Mouse (Mus musculus) ES-E14 (cell line): ENCODE results near the gene Csrnp3. TPM values are rescaled to one million over a fixed set of nuclear protein-coding genes. Genes with fewer than 3 reads are reported as not detected.

ENCODE experiments used
- DNase-seq: peaks from one replicate; pipeline ENCODE4 v3.0.0-alpha.2; 2013; ENCODE audit warnings: low read depth, low spot score
- H3K27ac ChIP-seq: 2 replicates; pipeline ENCODE4 v1.5.1; 2012; ENCODE audit warnings: low read depth, mild to moderate bottlenecking, low read length, moderate library complexity, mixed read lengths; ENCODE audit not compliant: poor library complexity, insufficient read depth, severe bottlenecking
- H3K36me3 ChIP-seq: 2 replicates; pipeline ENCODE4 v1.6.1; 2012; ENCODE audit warnings: mild to moderate bottlenecking, low read length, moderate library complexity, mixed read lengths; ENCODE audit not compliant: control insufficient read depth, poor library complexity, insufficient read depth, severe bottlenecking
- H3K4me1 ChIP-seq, 2 experiments: fragments of 150-350 bp in 1 of 2; sonication (generic) in 1 of 2; 2 replicates each; pipeline ENCODE4 v1.6.1; 2012; ENCODE audit warnings: low read length in 2 of 2, mild to moderate bottlenecking in 1 of 2, mixed read lengths in 1 of 2; ENCODE audit not compliant: control insufficient read depth in 2 of 2, insufficient read depth in 2 of 2, poor library complexity in 1 of 2
- H3K4me3 ChIP-seq, 2 experiments: fragments of 150-350 bp in 1 of 2; sonication (generic) in 1 of 2; 2 replicates each; pipeline ENCODE4 v1.5.1; 2012; ENCODE audit warnings: low read length in 2 of 2, low read depth in 1 of 2, mild to moderate bottlenecking in 1 of 2, mixed read lengths in 1 of 2; ENCODE audit not compliant: insufficient read depth in 1 of 2, poor library complexity in 1 of 2, severe bottlenecking in 1 of 2
- H3K9ac ChIP-seq: 2 replicates; pipeline ENCODE4 v1.6.1; 2012; ENCODE audit warnings: low read depth, mild to moderate bottlenecking, low read length, mixed read lengths; ENCODE audit not compliant: poor library complexity, insufficient read depth, severe bottlenecking
- H3K9me3 ChIP-seq: fragments of 150-350 bp; sonication (generic); 2 replicates; pipeline ENCODE4 v1.6.1; 2012; ENCODE audit warnings: low read depth, mild to moderate bottlenecking, low read length; ENCODE audit not compliant: control insufficient read depth, insufficient read depth
- CHD2 ChIP-seq: IDR thresholded peaks from 2 replicates; pipeline ENCODE4 v1.6.1; 2014; ENCODE audit warnings: mild to moderate bottlenecking, low read depth, low read length, inconsistent platforms
- HCFC1 ChIP-seq: IDR thresholded peaks from 2 replicates; pipeline ENCODE4 v1.6.1; 2012; ENCODE audit warnings: low read length, inconsistent platforms, borderline replicate concordance; ENCODE audit not compliant: insufficient read depth
- MAFK ChIP-seq: IDR thresholded peaks from 2 replicates; pipeline ENCODE4 v1.6.1; 2014; ENCODE audit warnings: mild to moderate bottlenecking, low read depth, low read length, inconsistent platforms; ENCODE audit not compliant: insufficient read depth
- ZC3H11A ChIP-seq: IDR thresholded peaks from 2 replicates; pipeline ENCODE4 v1.6.1; 2012; ENCODE audit warnings: low read depth, mild to moderate bottlenecking, inconsistent platforms, low read length, borderline replicate concordance
- ZNF384 ChIP-seq: IDR thresholded peaks from 2 replicates; pipeline ENCODE4 v1.6.1; 2012; ENCODE audit warnings: low read depth, low read length, inconsistent platforms
- in situ Hi-C, 2 experiments: fragments of 600-800 bp; cut with MboI; formaldehyde crosslinking; loops; one replicate each; pipeline ENCODE4 v1.15.1; 2025; ENCODE audit warnings: low sequenced_read_pairs in 2 of 2, inconsistent platforms in 1 of 2; ENCODE audit not compliant: unreplicated experiment in 2 of 2
- total RNA-seq: library from RNA; depleted of rRNA; stranded (reverse); fragments of 300-350 nt; gene quantifications from 2 replicates; pipeline ENCODE4 v1.2.3, GENCODE M21; 2012

Csrnp3 gene
- total RNA-seq, 1 experiment: 4.3 TPM

- in situ Hi-C loops: no loop called here
- TF ChIP-seq CHD2: no peak
- no peak for TF ChIP-seq ZNF384
- TF ChIP-seq MAFK: no peak
- no peak for TF ChIP-seq ZC3H11A
- TF ChIP-seq HCFC1: no peak
- Histone ChIP-seq H3K4me1 (no peaks in the 10 kb centered on the region), H3K27ac (no peak overlapping the region), H3K9me3 (no peaks in the 10 kb centered on the region), H3K4me3 (no peak overlapping the region), H3K36me3 (no peaks in the 10 kb centered on the region), H3K9ac (no peak overlapping the region)
- DNase-seq: no peak
Observed at GRCm38 (mm10) chr2:65994886-65995468, 149.4 kb downstream of the Csrnp3 start.

GRCm38 (mm10) chr2:65998747-65999146, 153.2 kb downstream of the Csrnp3 start:
- DNase-seq: no peak
- no peak overlapping the region for H3K9ac ChIP-seq
- no peak overlapping the region for H3K27ac ChIP-seq
- H3K9me3 ChIP-seq: no peaks in the 10 kb centered on the region
- TF ChIP-seq MAFK: no peak
- no peak for TF ChIP-seq HCFC1
- TF ChIP-seq CHD2: no peak
- no peaks in the 10 kb centered on the region; the same call in 1 of the 2 replicates for H3K36me3 ChIP-seq
- no peak overlapping the region for H3K4me3 ChIP-seq
- H3K4me1 ChIP-seq: no peaks in the 10 kb centered on the region
- in situ Hi-C loops: no loop called here

GRCm38 (mm10) chr2:66008995-66009654, 163.6 kb downstream of the Csrnp3 start:
- Histone ChIP-seq H3K36me3 (no peaks in the 10 kb centered on the region), H3K4me1 (no peaks in the 10 kb centered on the region), H3K4me3 (no peak overlapping the region), H3K9me3 (no peaks in the 10 kb centered on the region), H3K27ac (no peak overlapping the region), H3K9ac (no peak overlapping the region)
- DNase-seq: no peak
- in situ Hi-C loops: no loop called here
- no peak for TF ChIP-seq HCFC1
- TF ChIP-seq CHD2: no peak
- no peak for TF ChIP-seq ZNF384
- no peak for TF ChIP-seq MAFK
- no peak for TF ChIP-seq ZC3H11A

- Histone ChIP-seq H3K4me1 (no peaks in the 10 kb centered on the region), H3K9ac (no peak overlapping the region), H3K27ac (no peak overlapping the region), H3K9me3 (no peaks in the 10 kb centered on the region), H3K4me3 (no peak overlapping the region), H3K36me3 (no peaks in the 10 kb centered on the region)
- no peak for DNase-seq
- in situ Hi-C loops: no loop called here
- TF ChIP-seq CHD2: no peak
- no peak for TF ChIP-seq MAFK
- no peak for TF ChIP-seq ZC3H11A
- TF ChIP-seq HCFC1: no peak
- TF ChIP-seq ZNF384: no peak
Observed at GRCm38 (mm10) chr2:66009677-66010076, 164.1 kb downstream of the Csrnp3 start.
